Mouse (Mus musculus): ENCODE results near the gene Cnnm2. TPM values are rescaled to one million over a fixed set of nuclear protein-coding genes. Genes with fewer than 3 reads are reported as not detected.
"Not testable (repeated sequence)": the region's sequence is repeated elsewhere in the genome, so short reads cannot be mapped to it uniquely, and the experiment has no call there.

Cnnm2 gene
- polyA plus RNA-seq (2015; fragmentation: Nextera tagmentation; extraction: Ambion mirVana): 3.1 and 3.9 TPM in 2 replicates

DNA sequence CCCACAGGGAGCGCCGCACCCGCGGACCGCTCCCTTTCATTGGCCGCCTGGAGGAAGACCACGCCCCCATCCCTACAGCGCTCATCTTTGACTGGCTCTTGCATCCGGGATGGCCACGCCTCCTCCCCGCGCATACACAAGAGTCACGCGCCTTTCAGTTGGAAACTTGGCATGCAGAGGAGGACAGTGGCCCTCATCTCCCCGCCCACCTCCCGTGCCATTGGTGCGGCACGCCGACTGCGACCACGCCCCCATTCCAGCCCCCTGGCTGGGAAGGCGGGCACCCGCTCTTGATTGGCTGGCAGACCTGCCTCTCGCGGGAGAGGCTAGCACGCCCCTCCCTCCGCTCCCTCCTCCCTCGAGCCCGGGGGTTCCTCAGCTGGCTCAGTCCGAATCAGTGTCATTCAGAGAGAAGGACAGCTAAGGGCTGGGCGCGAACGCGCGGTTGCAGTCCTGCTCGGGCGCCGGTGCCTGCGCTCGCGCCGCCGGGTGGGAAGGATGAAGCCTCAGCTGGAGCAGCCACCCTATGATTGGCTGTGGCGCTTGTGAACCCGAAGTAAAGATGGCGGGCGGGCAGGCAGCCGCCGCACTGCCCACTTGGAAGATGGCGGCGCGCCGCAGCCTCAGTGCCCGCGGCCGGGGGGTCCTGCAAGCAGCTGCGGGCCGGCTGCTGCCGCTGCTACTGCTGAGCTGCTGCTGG lies at the start of gene Cnnm2:
TSS of gene Cnnm2 (plus strand) at position 350 of the 700 bp plus-strand sequence.
- under 1% methylated on average over 59 of the region's 59 CpGs for WGBS
- H3K9ac ChIP-seq: peak within 1 kb of the TSS; percentile 54
- H3K4me2 ChIP-seq: peak within 1 kb of the TSS; percentile 100
- peaks cover 17% of the 10 kb centered on the region for H3K27me3 ChIP-seq (replicated peaks)
- H3K27ac ChIP-seq: peak within 1 kb of the TSS; percentile 78
- no peaks in the 10 kb centered on the region for H3K9me3 ChIP-seq
- peak; percentile 98 for ATAC-seq (ENCODE audit: insufficient read depth, low FRiP score, low read depth)
- H3K4me3 ChIP-seq (replicated peaks): peak within 1 kb of the TSS; percentile 94
- peaks cover 13% of the 10 kb centered on the region for H3K4me1 ChIP-seq
- no peaks in the 10 kb centered on the region for H3K36me3 ChIP-seq

DNA sequence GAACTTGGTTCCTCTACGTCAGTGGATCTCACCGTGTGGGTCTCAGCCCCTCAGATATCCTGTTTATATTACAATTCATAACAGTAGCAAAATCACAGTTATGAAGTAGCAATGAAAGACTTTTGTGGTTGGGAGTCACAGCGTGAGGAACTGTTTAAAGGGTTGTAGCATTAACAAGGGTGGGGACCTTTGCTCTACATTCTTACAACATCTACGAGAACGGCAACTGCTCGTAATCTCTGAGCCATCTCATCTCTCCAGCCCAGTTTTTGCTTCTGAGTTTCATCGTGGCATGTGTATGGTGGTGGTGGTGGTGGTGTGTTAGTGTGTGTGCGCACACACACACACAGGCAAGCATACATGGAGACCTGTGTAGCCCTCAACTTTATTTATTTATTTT lies 47.2 kb upstream of the Cnnm2 start:
- H3K4me1 ChIP-seq: no peaks in the 10 kb centered on the region
- no peaks in the 10 kb centered on the region for H3K27me3 ChIP-seq (replicated peaks)
- no peak for ATAC-seq (ENCODE audit: insufficient read depth, low FRiP score, low read depth)
- no peak overlapping the region for H3K4me2 ChIP-seq
- no peak overlapping the region for H3K9ac ChIP-seq
- WGBS: 78% methylated on average over 8 of the region's 8 CpGs
- no peak overlapping the region for H3K4me3 ChIP-seq (replicated peaks)
- H3K36me3 ChIP-seq: peaks cover 4% of the 10 kb centered on the region
- H3K27ac ChIP-seq: no peak overlapping the region
- no peaks in the 10 kb centered on the region for H3K9me3 ChIP-seq

GRCm38 (mm10) chr19:46715016-46715415 lies 46.4 kb upstream of the Cnnm2 start:
- no peak overlapping the region for H3K4me3 ChIP-seq (replicated peaks)
- H3K4me1 ChIP-seq: no peaks in the 10 kb centered on the region
- no peak overlapping the region for H3K27ac ChIP-seq
- H3K27me3 ChIP-seq (replicated peaks): no peaks in the 10 kb centered on the region
- H3K36me3 ChIP-seq: peaks cover 4% of the 10 kb centered on the region
- 81% methylated on average over 8 of the region's 8 CpGs for WGBS
- H3K4me2 ChIP-seq: no peak overlapping the region
- no peak for ATAC-seq (ENCODE audit: insufficient read depth, low FRiP score, low read depth)
- H3K9ac ChIP-seq: no peak overlapping the region
- no peaks in the 10 kb centered on the region for H3K9me3 ChIP-seq

- no peaks in the 10 kb centered on the region for H3K9me3 ChIP-seq
- H3K4me2 ChIP-seq: no peak overlapping the region
- 75% methylated on average over 4 of the region's 4 CpGs for WGBS
- ATAC-seq (ENCODE audit: insufficient read depth, low FRiP score, low read depth): no peak
- no peak overlapping the region for H3K9ac ChIP-seq
- no peak overlapping the region for H3K27ac ChIP-seq
- no peaks in the 10 kb centered on the region for H3K27me3 ChIP-seq (replicated peaks)
- H3K4me1 ChIP-seq: no peaks in the 10 kb centered on the region
- H3K4me3 ChIP-seq (replicated peaks): no peak overlapping the region
- H3K36me3 ChIP-seq: peaks cover 4% of the 10 kb centered on the region
Observed at GRCm38 (mm10) chr19:46718150-46718549, 43.2 kb upstream of the Cnnm2 start.

GRCm38 (mm10) chr19:46724411-46724810 lies 37.0 kb upstream of the Cnnm2 start:
- Histone ChIP-seq H3K4me1 (no peaks in the 10 kb centered on the region), H3K27ac (no peak overlapping the region), H3K36me3 (no peaks in the 10 kb centered on the region), H3K4me2 (no peak overlapping the region), H3K9ac (no peak overlapping the region), H3K4me3 (replicated peaks) (no peak overlapping the region), H3K27me3 (replicated peaks) (no peaks in the 10 kb centered on the region), H3K9me3 (no peaks in the 10 kb centered on the region)
- no peak for ATAC-seq (ENCODE audit: insufficient read depth, low FRiP score, low read depth)
- WGBS: 65% methylated on average over 11 of the region's 11 CpGs

- no peak overlapping the region for H3K4me2 ChIP-seq
- no peak overlapping the region for H3K9ac ChIP-seq
- H3K9me3 ChIP-seq: no peaks in the 10 kb centered on the region
- no peak for ATAC-seq (ENCODE audit: insufficient read depth, low FRiP score, low read depth)
- no peaks in the 10 kb centered on the region for H3K27me3 ChIP-seq (replicated peaks)
- no peaks in the 10 kb centered on the region for H3K4me1 ChIP-seq
- H3K36me3 ChIP-seq: no peaks in the 10 kb centered on the region
- WGBS: 97% methylated on average over 8 of the region's 8 CpGs
- H3K27ac ChIP-seq: no peak overlapping the region
- no peak overlapping the region for H3K4me3 ChIP-seq (replicated peaks)
Observed at GRCm38 (mm10) chr19:46726142-46726541, 35.3 kb upstream of the Cnnm2 start.

- Histone ChIP-seq H3K27ac (no peak overlapping the region), H3K27me3 (replicated peaks) (no peaks in the 10 kb centered on the region), H3K9me3 (no peaks in the 10 kb centered on the region), H3K4me3 (replicated peaks) (no peak overlapping the region), H3K36me3 (no peaks in the 10 kb centered on the region), H3K4me1 (no peaks in the 10 kb centered on the region), H3K9ac (no peak overlapping the region), H3K4me2 (no peak overlapping the region)
- 55% methylated on average over 8 of the region's 8 CpGs for WGBS
- ATAC-seq (ENCODE audit: insufficient read depth, low FRiP score, low read depth): no peak
Observed at GRCm38 (mm10) chr19:46727140-46727736, 34.2 kb upstream of the Cnnm2 start.

GRCm38 (mm10) chr19:46727945-46728540 lies 33.4 kb upstream of the Cnnm2 start:
- peak; percentile 35; the same call in 1 of the 2 replicates for ATAC-seq (ENCODE audit: insufficient read depth, low FRiP score, low read depth)
- Histone ChIP-seq H3K4me2 (no peak overlapping the region), H3K36me3 (no peaks in the 10 kb centered on the region), H3K4me1 (no peaks in the 10 kb centered on the region), H3K4me3 (replicated peaks) (no peak overlapping the region), H3K27me3 (replicated peaks) (no peaks in the 10 kb centered on the region), H3K27ac (no peak overlapping the region), H3K9me3 (no peaks in the 10 kb centered on the region), H3K9ac (no peak overlapping the region)
- WGBS: 38% methylated on average over 11 of the region's 11 CpGs

- no peak for ATAC-seq (ENCODE audit: insufficient read depth, low FRiP score, low read depth)
- no peak overlapping the region for H3K4me3 ChIP-seq (replicated peaks)
- no peaks in the 10 kb centered on the region for H3K9me3 ChIP-seq
- H3K36me3 ChIP-seq: no peaks in the 10 kb centered on the region
- H3K9ac ChIP-seq: no peak overlapping the region
- 72% methylated on average over 3 of the region's 3 CpGs for WGBS
- H3K27me3 ChIP-seq (replicated peaks): no peaks in the 10 kb centered on the region
- no peaks in the 10 kb centered on the region for H3K4me1 ChIP-seq
- no peak overlapping the region for H3K4me2 ChIP-seq
- H3K27ac ChIP-seq: no peak overlapping the region
Observed at GRCm38 (mm10) chr19:46728909-46729308, 32.5 kb upstream of the Cnnm2 start.

GRCm38 (mm10) chr19:46731351-46731750 lies 30.0 kb upstream of the Cnnm2 start:
- Histone ChIP-seq H3K9ac (no peak overlapping the region), H3K36me3 (no peaks in the 10 kb centered on the region), H3K4me2 (no peak overlapping the region), H3K4me3 (replicated peaks) (no peak overlapping the region), H3K27me3 (replicated peaks) (no peaks in the 10 kb centered on the region), H3K27ac (no peak overlapping the region), H3K4me1 (no peaks in the 10 kb centered on the region), H3K9me3 (no peaks in the 10 kb centered on the region)
- ATAC-seq (ENCODE audit: insufficient read depth, low FRiP score, low read depth): no peak
- 83% methylated on average over 10 of the region's 10 CpGs for WGBS

GRCm38 (mm10) chr19:46732673-46733072 lies 28.7 kb upstream of the Cnnm2 start:
- not testable (repeated sequence) for H3K36me3 ChIP-seq; H3K4me1 ChIP-seq; H3K27me3 ChIP-seq (replicated peaks); H3K4me3 ChIP-seq (replicated peaks); H3K27ac ChIP-seq; H3K4me2 ChIP-seq; ATAC-seq (ENCODE audit: insufficient read depth, low FRiP score, low read depth); H3K9ac ChIP-seq; H3K9me3 ChIP-seq
- WGBS: 90% methylated on average over 5 of the region's 5 CpGs

DNA sequence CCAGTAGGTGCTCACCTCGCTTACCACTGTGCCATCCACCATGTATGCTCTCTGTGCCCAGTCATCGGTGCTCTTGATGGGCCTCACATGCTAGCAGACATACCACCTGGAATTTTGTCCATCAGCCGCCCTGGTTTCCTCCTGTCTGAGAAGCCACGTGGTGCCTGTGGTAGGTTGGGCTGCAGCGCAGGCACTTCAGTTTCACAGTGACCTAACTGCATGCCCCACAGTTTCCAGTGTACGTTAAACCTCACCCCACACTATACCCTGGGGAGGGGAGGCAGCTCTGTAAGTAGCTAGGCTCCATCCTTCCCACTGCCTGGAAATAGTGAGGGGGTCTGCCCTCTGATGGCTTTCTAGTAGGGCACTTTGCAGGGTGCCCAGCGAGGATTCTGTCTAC lies 27.8 kb upstream of the Cnnm2 start:
- H3K36me3 ChIP-seq: no peaks in the 10 kb centered on the region

More for the DNA sequence above, 27.8 kb upstream of the Cnnm2 start:
- no peaks in the 10 kb centered on the region for H3K9me3 ChIP-seq
- H3K27ac ChIP-seq: no peak overlapping the region
- ATAC-seq (ENCODE audit: insufficient read depth, low FRiP score, low read depth): no peak
- no peaks in the 10 kb centered on the region for H3K27me3 ChIP-seq (replicated peaks)
- no peak overlapping the region for H3K4me2 ChIP-seq
- 84% methylated on average over 7 of the region's 7 CpGs for WGBS
- H3K4me3 ChIP-seq (replicated peaks): no peak overlapping the region
- no peaks in the 10 kb centered on the region for H3K4me1 ChIP-seq
- no peak overlapping the region for H3K9ac ChIP-seq

Measured in stomach, embryonic 15.5 days (tissue).